Mouse (Mus musculus): ENCODE results near the gene Ttll7.

The Ttll7 gene

DNA sequence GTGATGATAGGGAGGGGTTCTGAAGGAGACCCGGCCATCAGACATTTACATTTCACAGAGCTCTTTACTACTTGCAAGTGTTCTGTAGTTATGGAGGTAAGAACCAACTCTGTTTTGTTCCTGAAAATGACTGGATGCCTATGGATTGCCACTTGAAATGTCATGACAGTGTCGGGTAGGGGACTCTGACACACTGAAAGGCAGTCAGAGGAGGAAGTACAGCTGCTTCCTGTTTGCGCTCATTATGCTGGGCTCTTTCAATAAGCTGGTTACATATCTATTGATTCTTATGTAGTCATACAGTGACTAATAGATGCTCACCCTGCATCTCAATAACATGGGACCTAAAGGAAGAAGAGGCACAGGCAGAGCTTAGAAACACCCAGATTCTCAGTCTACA lies 148.8 kb downstream of the Ttll7 start:
- no peak for DNase-seq

DNA sequence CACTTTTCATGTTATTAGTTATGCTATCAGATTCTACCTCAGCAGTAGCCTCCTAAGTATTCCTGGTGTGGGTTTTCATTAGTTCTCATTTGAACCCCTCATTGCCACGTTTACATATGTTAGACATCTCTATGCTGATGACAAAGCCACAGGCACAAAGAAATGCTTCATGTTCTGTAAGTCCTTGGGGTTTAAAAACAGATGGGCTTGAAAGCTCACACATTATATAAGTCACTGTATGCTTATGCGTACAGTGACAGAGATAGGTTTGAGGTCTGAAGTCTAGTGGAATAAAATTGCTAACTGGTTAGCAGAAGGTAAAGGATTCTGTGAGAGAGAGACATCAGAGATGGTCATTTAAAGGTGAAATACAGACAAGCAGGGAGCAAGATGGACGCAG lies 149.4 kb downstream of the Ttll7 start:
- no peak for DNase-seq

DNA sequence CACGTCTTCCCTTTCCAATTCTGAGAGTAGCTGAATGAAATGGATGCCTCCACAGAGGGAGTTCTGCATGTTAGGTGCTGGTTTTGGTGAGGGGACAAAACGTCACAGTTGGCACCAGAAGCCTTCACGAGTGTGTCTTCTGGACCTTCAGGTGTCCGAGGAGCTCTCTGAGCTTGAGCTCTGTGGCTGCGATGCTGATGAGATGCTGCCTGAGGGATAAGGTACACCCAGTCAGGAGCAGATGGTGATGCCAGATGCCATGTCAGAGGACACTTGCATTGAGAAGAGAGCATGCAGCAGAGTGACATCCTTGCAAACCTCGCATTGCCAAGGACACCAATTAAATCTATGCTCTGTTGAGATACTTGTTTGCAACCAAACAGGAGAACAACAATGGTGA lies 164.3 kb downstream of the Ttll7 start:
- DNase-seq = peak; percentile 21 to 31

DNA sequence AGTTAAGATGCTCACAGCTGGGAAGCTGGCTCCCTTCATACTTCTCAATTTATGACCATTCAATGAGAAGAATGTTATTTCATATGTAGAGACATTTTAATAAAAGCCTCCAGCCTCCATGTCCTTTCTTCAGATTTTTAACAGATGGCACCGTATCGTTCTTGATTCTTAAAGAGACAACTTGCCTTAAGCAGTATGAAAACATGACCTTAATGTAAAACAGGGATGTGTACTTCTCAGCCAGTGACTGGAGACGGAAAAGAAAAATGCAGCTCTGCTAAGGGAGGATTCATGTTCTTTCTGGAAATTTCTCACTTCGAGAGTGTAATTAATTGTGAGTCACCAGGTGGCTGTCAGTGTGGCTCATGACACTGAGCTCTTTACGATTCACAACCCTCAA lies 167.3 kb downstream of the Ttll7 start:
- DNase-seq = no peak

GRCm38 (mm10) chr3:147026248-147026647 lies 174.1 kb downstream of the Ttll7 start:
- DNase-seq = no peak

DNA sequence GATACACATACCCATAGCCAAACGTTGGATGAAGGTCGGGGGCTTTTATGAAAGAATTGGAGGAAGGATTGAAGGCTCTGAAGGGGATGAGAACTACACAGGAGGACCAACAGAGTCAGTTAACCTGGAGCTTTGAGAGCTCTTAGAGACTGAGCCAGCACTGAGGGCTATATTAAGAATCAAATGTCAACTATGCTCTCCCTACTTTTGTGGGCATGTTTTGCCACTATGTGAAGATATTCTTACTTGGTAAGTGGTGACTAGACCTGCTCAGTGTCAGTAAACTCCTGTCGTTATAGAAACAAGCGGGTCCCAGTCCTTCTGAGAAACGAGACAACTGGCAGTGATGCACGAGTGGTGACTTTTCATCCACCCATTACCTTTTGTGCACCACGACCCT lies 176.2 kb downstream of the Ttll7 start:
- DNase-seq = no peak

DNA sequence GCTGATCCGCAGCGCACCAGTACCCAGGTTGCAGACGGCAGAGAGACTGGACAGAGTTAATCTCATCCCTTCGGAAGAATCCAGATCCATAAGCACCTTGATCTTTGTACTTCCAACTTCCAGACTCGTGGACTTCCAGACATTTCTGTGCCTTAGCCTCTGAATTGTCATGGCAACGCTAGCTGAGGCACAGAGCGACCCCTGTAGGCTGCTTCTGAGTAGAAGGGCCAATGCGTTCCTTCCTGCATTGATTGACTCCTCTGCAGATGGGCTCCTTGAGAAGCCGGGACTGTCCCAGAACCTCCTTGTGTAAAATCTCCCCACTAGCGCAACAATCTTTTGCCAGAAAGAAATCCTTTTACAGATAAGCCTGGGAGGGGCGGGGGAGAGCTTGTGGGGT lies 177.6 kb downstream of the Ttll7 start:
- DNase-seq = no peak

- no peak for DNase-seq
Measured at GRCm38 (mm10) chr3:147030266-147030880, 178.2 kb downstream of the Ttll7 start.
